9 mouse cellular contexts compared by ENCODE assay signal in the genomic region with DNA sequence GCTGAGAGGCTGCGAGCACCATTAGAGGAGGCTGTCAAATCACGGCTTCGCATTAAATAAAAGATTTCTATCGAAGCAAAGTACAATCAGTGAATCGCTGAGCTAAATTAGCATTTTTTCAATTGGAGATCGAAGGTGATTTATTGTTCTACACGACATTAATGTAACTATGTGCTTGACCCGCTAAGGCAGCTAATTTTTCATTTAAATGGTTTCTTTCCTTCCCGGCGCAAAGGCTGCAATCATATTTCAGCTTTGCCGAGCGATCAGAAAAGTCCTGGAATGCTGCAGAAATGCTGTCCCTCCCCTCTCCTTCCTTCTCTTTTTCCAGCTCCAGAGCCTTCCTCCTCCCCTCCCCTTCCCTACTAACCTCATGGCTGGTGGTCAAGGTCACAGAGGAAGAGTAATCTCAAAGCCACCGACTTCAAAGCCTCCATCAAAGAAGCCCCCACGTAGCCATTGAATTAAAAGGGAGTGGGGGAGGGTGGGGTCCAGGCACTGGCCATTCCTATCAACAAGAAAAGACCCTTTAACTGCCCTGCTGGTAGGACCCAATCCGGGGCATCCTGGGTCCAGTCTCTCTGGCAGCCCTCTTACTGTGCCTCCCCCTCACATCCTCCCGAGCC.
DNase-seq lines count a peak whose midpoint lies in the region; ATAC-seq and TF ChIP-seq lines count a peak whose summit lies in the region.
"Had no signal": no experiment of that assay in that cellular context is flagged by ENCODE, and none has a peak within 500 bp of the region (broad histone marks: within the 10 kb centered on the region; RNA-seq: fewer than 3 reads in every experiment).

No protein-coding gene starts in this region.

- intact Hi-C loops in heart, adult 2 months (cut with DNase I): no loop called here

- H3K4me3 ChIP-seq in heart, adult 2 months: peak overlapping the region; percentile 46
- peak overlapping the region; percentile 41 for H3K4me3 ChIP-seq in E14TG2a.4 (replicated peaks; ENCODE audit: low read length)
- H3K4me3 ChIP-seq in embryonic facial prominence, embryonic 14.5 days (ENCODE audit: low read depth, low read length): peak overlapping the region; percentile 32
- H3K4me3 ChIP-seq in intestine, embryonic 14.5 days (ENCODE audit: low read depth, low read length): peak overlapping the region; percentile 34
- peak overlapping the region; percentile 27 for H3K4me3 ChIP-seq in midbrain, embryonic 15.5 days

- no peak for TF ChIP-seq EP300 in heart, adult 2 months (IDR thresholded peaks at IDR 0.05; ENCODE audit: insufficient read depth, low read depth, low read length)

- H3K4me2 ChIP-seq in embryonic facial prominence, embryonic 14.5 days (ENCODE audit: low read depth, low read length): peak overlapping the region; percentile 71
- peak overlapping the region; percentile 77 for H3K4me2 ChIP-seq in intestine, embryonic 14.5 days (ENCODE audit: low read length)
- H3K4me2 ChIP-seq in midbrain, embryonic 15.5 days: peak overlapping the region; percentile 53

- H3K27ac ChIP-seq in heart, adult 2 months: no peak overlapping the region
- peak overlapping the region; percentile 94 for H3K27ac ChIP-seq in embryonic facial prominence, embryonic 14.5 days (replicated peaks; ENCODE audit: low read depth, low read length)
- peak overlapping the region; percentile 88 for H3K27ac ChIP-seq in intestine, embryonic 14.5 days (ENCODE audit: low read depth)
- H3K27ac ChIP-seq in midbrain, embryonic 15.5 days: peak overlapping the region; percentile 98

- peak in 1 of 2 experiments; percentile 16 for DNase-seq in heart, adult 2 months
- no peak for DNase-seq in heart, adult 8-10 months (ENCODE audit: low spot score)
- peak; percentile 76 for DNase-seq in embryonic facial prominence, embryonic 14.5 days (ENCODE audit: low spot score)
- DNase-seq in intestine, embryonic 14.5 days (ENCODE audit: low spot score): peak; percentile 62
- no peak for DNase-seq in thymus, adult 18-20 months
- DNase-seq in lung, adult 18-20 months: no peak

- no peaks in the 10 kb centered on the region for H3K36me3 ChIP-seq in heart, adult 2 months (ENCODE audit: control insufficient read depth, insufficient read depth, low read length)
- no peaks in the 10 kb centered on the region for H3K36me3 ChIP-seq in E14TG2a.4 (ENCODE audit: insufficient read depth, low read length)
- H3K36me3 ChIP-seq in embryonic facial prominence, embryonic 14.5 days (ENCODE audit: control insufficient read depth, insufficient read depth, low read length): no peaks in the 10 kb centered on the region
- no peaks in the 10 kb centered on the region for H3K36me3 ChIP-seq in intestine, embryonic 14.5 days (ENCODE audit: control insufficient read depth, insufficient read depth, low read length)
- no peaks in the 10 kb centered on the region for H3K36me3 ChIP-seq in midbrain, embryonic 15.5 days (replicated peaks)

- no peak for TF ChIP-seq POLR2A in heart, adult 2 months (IDR thresholded peaks at IDR 0.05; ENCODE audit: insufficient read depth, low read depth, low read length)

- peaks cover 3% of the 10 kb centered on the region for H3K4me1 ChIP-seq in heart, adult 2 months (ENCODE audit: control insufficient read depth, insufficient read depth, low read length)
- peaks cover 31% of the 10 kb centered on the region for H3K4me1 ChIP-seq in E14TG2a.4 (replicated peaks; ENCODE audit: low read depth, low read length)
- peaks cover 18% of the 10 kb centered on the region for H3K4me1 ChIP-seq in embryonic facial prominence, embryonic 14.5 days (ENCODE audit: control insufficient read depth, insufficient read depth, low read length)
- peaks cover 17% of the 10 kb centered on the region for H3K4me1 ChIP-seq in intestine, embryonic 14.5 days (replicated peaks; ENCODE audit: control insufficient read depth, insufficient read depth, low read length)
- peaks cover 23% of the 10 kb centered on the region for H3K4me1 ChIP-seq in midbrain, embryonic 15.5 days

- H3K9me3 ChIP-seq in E14TG2a.4 (ENCODE audit: low read length): no peaks in the 10 kb centered on the region
- H3K9me3 ChIP-seq in embryonic facial prominence, embryonic 14.5 days (ENCODE audit: control insufficient read depth, low read length): no peaks in the 10 kb centered on the region
- no peaks in the 10 kb centered on the region for H3K9me3 ChIP-seq in intestine, embryonic 14.5 days (ENCODE audit: control insufficient read depth, low read length)
- no peaks in the 10 kb centered on the region for H3K9me3 ChIP-seq in midbrain, embryonic 15.5 days

- WGBS in heart, adult 2 months: 4% methylated on average over 16 of the region's 16 CpGs
- WGBS in embryonic facial prominence, embryonic 14.5 days: 1% methylated on average over 16 of the region's 16 CpGs
- WGBS in intestine, embryonic 14.5 days: under 1% methylated on average over 16 of the region's 16 CpGs
- WGBS in midbrain, embryonic 15.5 days: 1% methylated on average over 16 of the region's 16 CpGs

- peak; percentile 70 for ATAC-seq in embryonic facial prominence, embryonic 14.5 days (ENCODE audit: low read depth)
- 0 out of 2 replicates have a peak, but pooled peaks have one; percentile 41 for ATAC-seq in intestine, embryonic 14.5 days (replicated peaks; ENCODE audit: low FRiP score, low TSS enrichment, low read depth)
- ATAC-seq in midbrain, embryonic 15.5 days (replicated peaks): peak; percentile 80

- no peaks in the 10 kb centered on the region for H3K27me3 ChIP-seq in heart, adult 2 months (ENCODE audit: control insufficient read depth, insufficient read depth, low read length)
- H3K27me3 ChIP-seq in E14TG2a.4 (ENCODE audit: insufficient read depth, low read length): peaks cover 2% of the 10 kb centered on the region; the same call in 1 of the 2 replicates
- no peaks in the 10 kb centered on the region for H3K27me3 ChIP-seq in embryonic facial prominence, embryonic 14.5 days (replicated peaks; ENCODE audit: control insufficient read depth, insufficient read depth, low read length)
- no peaks in the 10 kb centered on the region for H3K27me3 ChIP-seq in intestine, embryonic 14.5 days (replicated peaks; ENCODE audit: control insufficient read depth, insufficient read depth, low read length)
- H3K27me3 ChIP-seq in midbrain, embryonic 15.5 days (replicated peaks): no peaks in the 10 kb centered on the region
- H3K27me3 ChIP-seq: CH12.LX had no signal

- H3K9ac ChIP-seq in heart, adult 2 months (ENCODE audit: low read depth, low read length): no peak overlapping the region
- H3K9ac ChIP-seq in embryonic facial prominence, embryonic 14.5 days (ENCODE audit: low read depth, low read length): peak overlapping the region; percentile 56
- H3K9ac ChIP-seq in intestine, embryonic 14.5 days (ENCODE audit: low read length): peak overlapping the region; percentile 42
- peak overlapping the region; percentile 56 for H3K9ac ChIP-seq in midbrain, embryonic 15.5 days

- no peaks in the 10 kb centered on the region for H3K79me2 ChIP-seq in heart, adult 2 months (replicated peaks; ENCODE audit: control insufficient read depth, insufficient read depth, low read length)

- TF ChIP-seq CTCF in heart, adult 2 months (IDR thresholded peaks at IDR 0.05): no peak
- no peak for TF ChIP-seq CTCF in E14TG2a.4 (conservative IDR thresholded peaks at IDR 0.05; ENCODE audit: low read length)

Comparison
In these comparisons a context has a peak if more than half of its experiments do, and no peak if none do; other contexts are left out.
1. DNase-seq: peak in embryonic facial prominence, embryonic 14.5 days (single experiment) and intestine, embryonic 14.5 days (single experiment); none in heart, adult 8-10 months (single experiment), thymus, adult 18-20 months (0 of 2) and lung, adult 18-20 months (0 of 2).
2. Peak in every context shown above with its lines, with median percentiles within 50 percentile points of each other: H3K4me3 ChIP-seq, ATAC-seq and H3K4me2 ChIP-seq.